15 mouse cellular contexts compared by ENCODE assay signal in genomic region chr2:109679446-109679845, GRCm38 (mm10). TPM values are rescaled to one million over a fixed set of nuclear protein-coding genes. Genes with fewer than 3 reads are reported as not detected.
"Had no signal": no experiment of that assay in that cellular context is flagged by ENCODE, and none has a peak within 500 bp of the region (broad histone marks: within the 10 kb centered on the region; RNA-seq: fewer than 3 reads in every experiment).

No protein-coding gene starts in this region.

- H3K4me3 ChIP-seq: left cerebral cortex, adult 2 months; liver, embryonic 15.5 days had no signal

- H3K4me2 ChIP-seq: liver, embryonic 11.5 days; liver, embryonic 15.5 days had no signal

- H3K9me3 ChIP-seq: limb, embryonic 10.5 days; liver, embryonic 15.5 days had no signal

- H3K9ac ChIP-seq: liver, embryonic 15.5 days had no signal

- ATAC-seq: intestine, postnatal 0 days; lung, postnatal 0 days had no signal

- H3K27ac ChIP-seq: kidney, postnatal 0 days; limb, embryonic 10.5 days; liver, embryonic 15.5 days had no signal

- H3K36me3 ChIP-seq: limb, embryonic 10.5 days; liver, embryonic 15.5 days had no signal

- DNase-seq: kidney, adult 9 months; kidney, postnatal 4 days; lung, adult 2 months; lung, postnatal 36 days; thymus, adult 2 months; thymus, postnatal 25 days had no signal

- H3K4me1 ChIP-seq: liver, embryonic 15.5 days had no signal

RNA-seq across cellular contexts. Expression of gene Bdnf, which starts 4.9 kb away (rescaled TPM):
- total RNA-seq: megakaryocyte progenitor cell, adult 5-6 weeks; neutrophil, adult 5-6 weeks had no signal
